Comparison of ENCODE assay signal across 8 mouse cellular contexts in genomic region chr6:3498162-3498848, GRCm38 (mm10). TPM values are rescaled to one million over a fixed set of nuclear protein-coding genes. Genes with fewer than 3 reads are reported as not detected.
DNase-seq lines count a peak whose midpoint lies in the region; ATAC-seq lines count a peak whose summit lies in the region.

Gene Hepacam2 (minus strand): TSS chr6:3498298.
Gene Vps50 (plus strand): TSS chr6:3498382.

- peak within 1 kb of the TSS; percentile 92 for H3K4me2 ChIP-seq in forebrain, embryonic 14.5 days (ENCODE audit: low read length)
- H3K4me2 ChIP-seq in neural tube, embryonic 15.5 days = peak within 1 kb of the TSS; percentile 81

- peak within 1 kb of the TSS; percentile 61 for H3K4me3 ChIP-seq in forebrain, embryonic 14.5 days (ENCODE audit: low read depth, low read length)
- peak within 1 kb of the TSS; percentile 82 for H3K4me3 ChIP-seq in neural tube, embryonic 15.5 days (replicated peaks)

- no peaks in the 10 kb centered on the region for H3K9me3 ChIP-seq in forebrain, embryonic 14.5 days (replicated peaks; ENCODE audit: control insufficient read depth, low read length)
- H3K9me3 ChIP-seq in neural tube, embryonic 15.5 days (replicated peaks) = no peaks in the 10 kb centered on the region

- H3K9ac ChIP-seq in forebrain, embryonic 14.5 days (ENCODE audit: low read length) = peak within 1 kb of the TSS; percentile 75
- peak within 1 kb of the TSS; percentile 69 for H3K9ac ChIP-seq in neural tube, embryonic 15.5 days (replicated peaks)

- intact Hi-C loops in heart, postnatal 14 days (cut with DNase I) = no loop called here

- no peak within 1 kb of the TSS for H3K27ac ChIP-seq in forebrain, embryonic 14.5 days (ENCODE audit: low read depth, low read length)
- no peak within 1 kb of the TSS for H3K27ac ChIP-seq in neural tube, embryonic 15.5 days (replicated peaks)

- H3K4me1 ChIP-seq in forebrain, embryonic 14.5 days (ENCODE audit: control insufficient read depth, insufficient read depth, low read length) = peaks cover 6% of the 10 kb centered on the region
- H3K4me1 ChIP-seq in neural tube, embryonic 15.5 days = peaks cover 15% of the 10 kb centered on the region

- DNase-seq in ES-CJ7 (ENCODE audit: low read depth, low spot score) = peak; percentile 95
- peak; percentile 84 for DNase-seq in cerebellum, adult 11 months
- peak; percentile 98 for DNase-seq in forebrain, embryonic 14.5 days (ENCODE audit: low spot score)
- peak; percentile 83 to 91 for DNase-seq in heart, postnatal 14 days
- peak; percentile 93 for DNase-seq in layer of hippocampus, adult 11-12 months (ENCODE audit: low spot score)
- DNase-seq in lung, adult 18-20 months = peak; percentile 92 to 96
- DNase-seq in testis, postnatal 14 days (ENCODE audit: low spot score) = peak; percentile 91

- H3K36me3 ChIP-seq in forebrain, embryonic 14.5 days (ENCODE audit: control insufficient read depth, insufficient read depth, low read length) = no peaks in the 10 kb centered on the region
- no peaks in the 10 kb centered on the region for H3K36me3 ChIP-seq in neural tube, embryonic 15.5 days

- ATAC-seq in forebrain, embryonic 14.5 days = peak; percentile 100
- ATAC-seq in neural tube, embryonic 15.5 days (ENCODE audit: low FRiP score) = peak; percentile 99

- WGBS in forebrain, embryonic 14.5 days = under 1% methylated on average over 28 of the region's 28 CpGs
- under 1% methylated on average over 28 of the region's 28 CpGs for whole genome bisulfite sequencing in neural tube, embryonic 15.5 days

- H3K27me3 ChIP-seq in forebrain, embryonic 14.5 days (replicated peaks; ENCODE audit: control insufficient read depth, insufficient read depth, low read length) = no peaks in the 10 kb centered on the region
- no peaks in the 10 kb centered on the region for H3K27me3 ChIP-seq in neural tube, embryonic 15.5 days (replicated peaks)

RNA-seq across cellular contexts. Expression of gene Hepacam2, which starts in this region (rescaled TPM):
- polyA plus RNA-seq in forebrain, embryonic 14.5 days (2014; fragmentation: Nextera tagmentation; extraction: Ambion mirVana) = 0.95 and 1.5 TPM in 2 replicates
- total RNA-seq in heart, postnatal 14 days (2021) = not detected
- 1.00 and 2.3 TPM in 2 replicates for polyA plus RNA-seq in neural tube, embryonic 15.5 days (2015; fragmentation: Nextera tagmentation; extraction: Ambion mirVana)

RNA-seq across cellular contexts. Expression of gene Vps50, which starts in this region (rescaled TPM):
- 49.7 and 54.1 TPM in 2 replicates for polyA plus RNA-seq in forebrain, embryonic 14.5 days (2014; fragmentation: Nextera tagmentation; extraction: Ambion mirVana)
- 10 to 100 TPM; 14.3 to 15.4 TPM for total RNA-seq in heart, postnatal 14 days (2021)
- polyA plus RNA-seq in neural tube, embryonic 15.5 days (2015; fragmentation: Nextera tagmentation; extraction: Ambion mirVana) = 48.4 and 55.1 TPM in 2 replicates
